Mouse (Mus musculus): ENCODE measurements around the gene Ppm1m.

The Ppm1m gene

GRCm38 (mm10) chr9:106220894-106221523 lies 21.5 kb upstream of the Ppm1m start:
- no peak for DNase-seq (ENCODE audit: low read depth, low spot score)

GRCm38 (mm10) chr9:106216971-106217370 lies 17.4 kb upstream of the Ppm1m start:
- no peak for DNase-seq (ENCODE audit: low read depth, low spot score)

- no peak for DNase-seq (ENCODE audit: low read depth, low spot score)
Observed at GRCm38 (mm10) chr9:106215341-106216125, 16.0 kb upstream of the Ppm1m start.

- DNase-seq (ENCODE audit: low read depth, low spot score) = no peak
Observed at GRCm38 (mm10) chr9:106212594-106212981, 13.0 kb upstream of the Ppm1m start.

- DNase-seq (ENCODE audit: low read depth, low spot score) = peak; percentile 94
Observed at GRCm38 (mm10) chr9:106211680-106212593, 12.4 kb upstream of the Ppm1m start.

GRCm38 (mm10) chr9:106210853-106211609 lies 11.5 kb upstream of the Ppm1m start:
- DNase-seq (ENCODE audit: low read depth, low spot score) = peak; percentile 95

GRCm38 (mm10) chr9:106209954-106210353 lies 10.4 kb upstream of the Ppm1m start:
- no peak for DNase-seq (ENCODE audit: low read depth, low spot score)

GRCm38 (mm10) chr9:106208181-106208580 lies 8.6 kb upstream of the Ppm1m start:
- no peak for DNase-seq (ENCODE audit: low read depth, low spot score)

GRCm38 (mm10) chr9:106206515-106206914 lies 7.0 kb upstream of the Ppm1m start:
- no peak for DNase-seq (ENCODE audit: low read depth, low spot score)

GRCm38 (mm10) chr9:106205713-106206290 lies 6.3 kb upstream of the Ppm1m start:
- no peak for DNase-seq (ENCODE audit: low read depth, low spot score)

- no peak for DNase-seq (ENCODE audit: low read depth, low spot score)
Observed at GRCm38 (mm10) chr9:106203990-106204851, 4.7 kb upstream of the Ppm1m start.

- DNase-seq (ENCODE audit: low read depth, low spot score) = peak; percentile 94
Observed at GRCm38 (mm10) chr9:106202819-106203636, 3.5 kb upstream of the Ppm1m start, which contains the start of gene Twf2. Twf2 (plus strand) TSS chr9:106203108.

- no peak for DNase-seq (ENCODE audit: low read depth, low spot score)
Observed at GRCm38 (mm10) chr9:106201895-106202294, 2.3 kb upstream of the Ppm1m start.

GRCm38 (mm10) chr9:106198962-106199458 lies 536 bp downstream of the Ppm1m start:
- peak; percentile 55 for DNase-seq (ENCODE audit: low read depth, low spot score)

- DNase-seq (ENCODE audit: low read depth, low spot score) = no peak
Observed at GRCm38 (mm10) chr9:106197732-106198131, 1.8 kb downstream of the Ppm1m start.

- no peak for DNase-seq (ENCODE audit: low read depth, low spot score)
Observed at GRCm38 (mm10) chr9:106197081-106197713, 2.3 kb downstream of the Ppm1m start.

GRCm38 (mm10) chr9:106195693-106196092 lies 3.9 kb downstream of the Ppm1m start:
- DNase-seq (ENCODE audit: low read depth, low spot score) = no peak
